Mouse (Mus musculus) kidney, adult 8-10 months (tissue): ENCODE results near the gene Rere.

Experiments
- DNase-seq, 2 experiments: peaks; one replicate each; pipeline ENCODE4 v3.0.0; 2022

Rere gene

DNA sequence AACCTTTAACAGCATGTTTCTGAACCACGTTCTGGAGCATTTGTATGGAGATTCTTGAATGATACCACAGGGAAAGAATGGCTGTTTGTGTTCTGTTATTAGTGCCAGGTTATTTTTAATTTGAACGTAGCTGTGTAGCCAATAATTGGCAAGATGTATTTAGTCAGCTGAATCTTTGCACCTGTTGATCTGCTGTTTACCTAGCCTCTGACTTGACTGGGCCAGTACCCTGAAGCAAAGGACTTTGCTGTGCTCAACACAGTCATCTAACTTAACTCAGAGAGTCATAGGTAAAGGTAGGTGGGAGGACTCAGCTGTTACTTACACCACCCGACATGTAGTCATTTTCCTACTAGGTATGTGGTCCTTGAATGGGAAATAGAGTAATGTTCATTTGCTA is 278.1 kb downstream of the Rere start:
- DNase-seq: no peak

DNA sequence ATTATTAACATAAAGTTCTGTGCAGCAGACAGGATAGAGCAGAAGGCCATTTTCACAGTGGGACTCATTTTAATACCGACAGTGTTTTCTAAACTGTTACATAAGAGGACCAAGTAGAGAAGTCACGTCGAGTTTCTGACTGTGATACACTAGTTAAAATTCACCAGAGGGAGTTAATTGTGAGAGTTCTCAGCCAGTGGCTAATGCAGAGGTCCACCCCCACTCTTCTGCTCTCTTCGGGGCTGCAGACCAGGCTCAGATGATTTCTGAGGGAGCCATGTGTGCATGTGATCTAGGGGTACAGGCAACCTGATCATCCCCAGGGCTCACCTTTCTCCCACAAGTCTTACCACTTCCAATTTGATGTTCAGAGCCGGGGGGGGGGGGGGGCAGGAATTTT is 281.8 kb downstream of the Rere start:
- peak; percentile 47 to 78 for DNase-seq

DNA sequence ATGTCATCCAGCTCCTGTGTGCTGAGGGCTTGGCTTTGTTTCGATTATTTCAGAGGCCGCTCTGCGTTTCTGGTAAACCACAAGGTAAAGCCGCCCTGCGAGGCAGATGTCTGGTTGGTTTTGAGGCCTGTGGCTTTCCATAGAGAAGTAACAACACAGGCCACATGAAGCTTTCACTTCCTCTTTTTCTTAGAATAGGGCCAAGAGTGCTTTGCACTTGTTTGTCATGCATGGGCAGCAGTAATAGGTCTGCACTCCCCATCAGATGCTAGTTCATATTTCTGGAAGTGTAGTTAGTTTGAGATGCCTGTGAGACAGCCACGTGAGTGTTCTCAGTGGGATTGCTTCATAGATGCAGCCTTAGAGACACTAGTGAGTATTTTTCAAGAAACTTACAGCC is 284.7 kb downstream of the Rere start:
- no peak for DNase-seq

DNA sequence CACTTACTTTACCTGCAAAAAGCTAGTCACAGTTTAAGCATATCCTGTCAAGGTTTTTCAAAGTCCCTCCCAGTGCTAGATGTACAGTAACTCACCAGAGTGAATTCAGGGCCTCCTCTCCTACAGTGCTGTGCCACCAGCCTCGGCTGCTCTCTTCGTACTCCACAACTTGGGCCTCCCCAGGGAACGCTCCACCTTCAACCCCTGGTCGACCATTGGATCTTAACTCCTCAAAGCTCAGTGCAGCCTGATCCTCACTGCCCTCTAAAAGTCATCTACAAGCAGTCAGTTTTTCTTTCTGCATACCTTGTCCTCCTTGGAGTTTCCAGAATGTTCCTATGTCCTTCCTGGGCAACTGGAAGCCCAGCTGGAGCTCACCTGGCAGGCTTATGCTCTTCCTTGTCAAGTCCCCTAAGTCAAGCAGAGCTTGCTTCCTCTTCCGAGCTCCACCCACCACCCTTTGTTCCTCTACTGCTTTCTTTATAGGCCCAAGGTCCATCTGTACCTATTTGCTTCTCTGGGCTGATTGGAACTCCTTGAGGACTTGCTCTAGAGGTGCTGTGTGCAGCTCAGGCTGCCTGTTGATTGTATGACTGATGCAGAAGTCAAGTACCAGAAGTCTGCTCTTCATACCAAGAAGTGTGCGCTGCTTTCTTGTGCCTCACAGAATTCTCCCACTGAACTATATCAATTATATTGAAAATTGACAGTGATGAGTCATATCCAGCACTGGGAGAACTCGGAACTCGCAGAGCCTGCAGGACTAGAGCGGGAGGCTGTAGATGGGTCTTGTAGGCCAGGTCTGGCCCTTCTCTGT is 287.1 kb downstream of the Rere start:
- peak; percentile 70 to 76 for DNase-seq

DNA sequence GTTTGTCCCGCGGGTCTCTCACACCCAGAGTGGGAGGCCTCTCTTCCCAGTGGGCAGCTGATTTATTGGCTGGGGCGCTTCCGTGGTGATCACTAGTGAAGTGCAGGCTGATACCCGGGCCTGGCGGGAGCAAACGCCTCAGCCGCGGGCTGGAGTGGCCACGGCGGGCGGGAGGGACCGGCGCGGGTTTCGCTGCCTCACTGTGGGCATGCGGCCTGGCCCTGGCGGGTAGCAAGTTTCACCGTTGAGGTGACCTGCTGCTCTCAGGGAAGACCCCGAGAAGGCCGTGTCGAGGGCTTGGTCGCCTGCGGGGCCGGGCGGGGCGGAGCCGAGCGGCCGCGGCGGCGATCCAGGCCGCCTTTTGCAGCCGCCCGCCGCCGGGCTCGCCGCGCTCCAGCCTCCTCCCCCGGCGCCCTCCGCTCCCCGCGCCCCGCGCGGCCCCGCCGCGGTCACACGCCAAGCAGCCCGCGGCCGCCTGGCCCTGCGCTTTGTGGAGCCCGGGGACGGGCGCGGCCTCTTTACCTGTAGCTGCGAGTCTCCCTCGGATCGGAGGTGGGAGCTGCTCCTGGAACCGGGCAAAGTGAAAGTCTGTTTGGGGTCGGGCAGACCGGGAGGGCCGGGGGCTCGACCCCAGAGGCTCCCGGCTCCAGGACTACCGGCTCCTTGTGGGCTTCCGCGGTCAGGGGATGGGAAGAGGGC is 287.8 kb downstream of the Rere start:
- peak; percentile 61 to 69 for DNase-seq

DNA sequence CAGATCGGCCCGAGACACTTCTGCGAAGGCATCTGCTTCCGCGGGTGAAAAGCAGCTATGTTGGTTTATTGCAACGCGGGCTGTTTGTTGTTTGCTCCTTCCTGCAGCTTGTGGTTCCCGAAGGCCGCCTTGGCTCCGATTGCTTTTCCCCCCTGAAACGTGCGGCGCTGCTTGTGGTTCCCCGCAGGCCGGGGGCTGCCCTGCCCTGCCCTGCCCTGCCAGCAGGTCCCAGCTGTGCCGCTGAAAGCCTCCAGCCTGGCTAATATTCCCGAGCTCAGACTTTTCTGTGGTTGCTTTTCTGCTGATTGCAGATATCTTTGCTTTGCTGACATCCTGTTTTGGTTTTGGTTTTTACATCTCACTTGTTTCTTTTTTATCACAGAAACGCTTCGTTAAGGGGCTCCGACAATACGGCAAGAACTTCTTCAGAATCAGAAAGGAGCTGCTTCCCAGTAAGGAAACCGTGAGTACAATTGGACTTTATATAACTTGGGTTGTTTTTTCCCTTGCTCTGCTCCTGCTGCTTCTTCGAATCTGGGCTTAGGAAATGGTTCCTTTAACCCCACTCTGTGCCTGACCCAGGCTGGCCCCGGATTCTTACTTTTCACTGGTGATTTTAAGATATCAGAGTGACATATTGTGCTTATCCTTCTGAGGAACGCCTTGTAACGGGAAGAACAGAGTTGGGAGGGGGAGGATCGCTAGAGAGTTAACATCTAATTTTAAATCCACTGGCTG is 288.6 kb downstream of the Rere start:
- peak in 1 of 2 experiments; percentile 41 for DNase-seq

DNA sequence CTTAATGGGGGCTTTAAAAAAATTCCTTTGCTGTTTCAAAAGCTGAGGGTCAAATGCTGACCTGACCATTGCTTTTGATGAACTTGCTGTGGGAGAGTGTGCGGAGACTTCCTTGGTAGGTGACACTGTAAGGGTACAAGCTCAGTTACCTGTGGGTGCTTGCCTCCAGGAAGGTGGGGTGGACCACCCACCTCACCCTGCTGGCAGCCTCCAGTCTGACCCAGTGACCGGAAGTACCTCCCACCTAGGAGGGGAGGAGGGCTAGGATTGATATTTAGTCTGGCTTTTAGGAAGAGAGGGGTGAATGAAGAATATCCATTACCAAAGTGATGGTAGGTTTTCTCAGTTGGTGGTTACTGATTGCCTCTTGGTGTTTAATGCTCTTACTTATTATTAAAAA is 289.3 kb downstream of the Rere start:
- peak in 1 of 2 experiments; percentile 38 for DNase-seq

DNA sequence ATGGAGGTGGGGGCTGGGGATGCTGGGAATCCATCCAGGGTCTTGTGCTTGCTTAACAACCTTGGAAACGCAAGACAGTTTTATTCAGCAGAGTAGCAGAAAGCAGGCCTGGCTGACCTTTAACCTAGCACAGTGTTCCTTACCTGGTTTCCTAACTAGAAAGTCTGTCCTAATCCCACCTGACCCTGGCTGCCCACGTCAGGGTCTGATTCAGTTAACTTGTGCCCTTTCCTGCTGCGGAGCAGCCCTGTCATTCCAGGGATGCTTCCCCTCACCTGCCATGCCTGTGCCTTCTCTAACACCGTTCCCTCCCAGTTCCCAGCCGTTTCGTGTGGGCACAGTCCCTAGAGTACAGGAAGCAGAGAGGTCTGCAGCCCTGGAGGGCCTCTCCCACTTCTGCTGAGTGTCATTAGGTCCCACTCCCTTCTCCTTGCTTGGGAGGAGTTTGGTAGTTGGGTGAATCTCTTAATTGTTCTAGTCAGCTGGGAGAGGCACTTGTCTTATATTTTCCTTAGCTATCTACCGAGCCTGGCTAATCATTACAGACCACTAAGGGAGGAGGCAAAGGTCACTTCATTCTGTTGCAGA is 290.8 kb downstream of the Rere start:
- DNase-seq: peak; percentile 64 to 76

DNA sequence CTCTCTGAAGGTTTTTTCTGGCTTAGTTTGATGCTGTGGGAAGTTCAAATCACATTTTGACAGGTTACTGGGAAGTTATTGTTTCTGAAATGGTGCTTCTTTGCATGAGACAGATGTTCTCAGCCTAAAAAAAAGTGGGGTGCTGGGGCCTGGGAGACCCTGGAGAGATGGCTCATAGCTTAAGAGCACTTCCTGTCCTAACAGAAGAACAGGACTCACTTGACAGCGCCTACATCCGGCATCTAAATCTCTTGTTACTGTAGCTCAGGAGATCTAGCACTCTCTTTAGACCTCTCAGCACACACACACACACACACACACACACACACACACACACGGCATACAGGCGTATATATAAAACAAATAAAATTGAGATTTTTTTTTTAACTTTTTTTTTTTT is 291.5 kb downstream of the Rere start:
- no peak for DNase-seq

DNA sequence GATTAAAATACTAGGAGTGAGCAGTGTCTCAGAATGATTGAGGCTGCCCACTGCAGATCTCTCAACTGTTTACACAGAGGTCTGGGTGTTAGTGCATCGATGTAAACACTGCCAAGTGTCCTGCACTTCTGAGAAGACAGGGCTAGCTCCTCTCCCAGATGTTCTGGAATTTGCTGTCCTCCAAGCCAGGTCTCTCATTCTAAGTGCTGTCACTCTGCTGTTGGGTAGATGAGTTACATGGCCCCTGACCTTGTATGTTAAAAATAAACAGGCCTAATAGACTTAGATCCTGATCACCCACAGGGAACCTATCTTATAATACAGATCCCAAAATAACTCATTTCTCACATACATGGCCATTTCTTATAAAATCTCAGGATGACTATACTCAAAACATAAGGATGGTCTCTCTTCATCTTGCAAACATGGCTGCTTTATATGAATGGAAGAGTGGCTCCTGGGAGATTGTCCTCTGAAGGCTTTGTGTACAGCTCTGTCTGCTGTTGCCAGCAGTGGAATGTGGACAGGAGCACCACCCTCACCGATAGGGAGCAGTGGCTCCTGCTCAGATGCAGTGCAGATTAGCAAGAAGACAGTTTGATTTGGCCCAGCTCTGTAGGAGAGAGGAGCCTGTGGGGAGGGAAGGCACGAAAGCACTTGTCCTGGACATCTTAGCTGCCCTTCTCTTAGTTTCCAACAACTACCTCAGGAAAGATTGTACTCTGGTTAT is 294.1 kb downstream of the Rere start:
- peak; percentile 74 to 82 for DNase-seq

DNA sequence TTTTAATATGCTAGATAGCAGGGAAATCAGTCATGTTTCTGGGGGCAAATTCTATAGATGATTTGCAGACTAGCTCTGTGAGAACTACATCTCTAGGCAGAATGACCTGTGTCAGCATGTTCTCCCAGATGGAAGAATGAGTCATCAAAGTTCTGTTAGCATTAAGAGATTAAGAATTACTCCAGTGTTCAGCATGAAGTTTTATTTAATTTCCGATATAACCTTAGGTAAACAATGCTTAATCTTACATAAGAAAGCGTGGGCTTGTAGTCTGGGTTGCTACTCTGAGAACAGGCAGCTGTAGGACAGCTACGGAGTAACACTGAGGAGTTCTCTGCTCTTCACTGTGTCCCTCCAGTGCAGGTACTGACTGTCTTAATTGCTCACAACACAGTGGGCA is 294.9 kb downstream of the Rere start:
- no peak for DNase-seq

DNA sequence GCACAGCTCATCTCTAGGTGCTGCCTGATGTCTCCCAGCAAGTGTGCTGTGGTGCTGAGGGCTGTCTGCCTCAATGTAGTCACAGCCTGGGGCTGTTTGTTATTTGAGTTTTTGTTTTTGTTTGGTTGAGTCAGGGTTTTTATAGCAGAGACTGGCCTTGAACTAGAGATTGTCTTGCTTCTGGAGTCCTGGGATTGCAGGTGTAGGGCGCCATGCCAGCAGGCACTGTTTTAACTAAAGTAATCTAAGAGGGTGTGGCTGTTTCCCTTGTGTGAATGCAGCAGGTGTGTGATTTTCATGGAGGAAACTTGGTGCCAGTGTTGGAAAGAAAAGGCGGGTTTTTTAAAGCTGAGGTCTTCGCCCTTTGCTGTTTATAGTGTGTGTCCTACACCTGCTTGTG is 296.6 kb downstream of the Rere start:
- DNase-seq: no peak

DNA sequence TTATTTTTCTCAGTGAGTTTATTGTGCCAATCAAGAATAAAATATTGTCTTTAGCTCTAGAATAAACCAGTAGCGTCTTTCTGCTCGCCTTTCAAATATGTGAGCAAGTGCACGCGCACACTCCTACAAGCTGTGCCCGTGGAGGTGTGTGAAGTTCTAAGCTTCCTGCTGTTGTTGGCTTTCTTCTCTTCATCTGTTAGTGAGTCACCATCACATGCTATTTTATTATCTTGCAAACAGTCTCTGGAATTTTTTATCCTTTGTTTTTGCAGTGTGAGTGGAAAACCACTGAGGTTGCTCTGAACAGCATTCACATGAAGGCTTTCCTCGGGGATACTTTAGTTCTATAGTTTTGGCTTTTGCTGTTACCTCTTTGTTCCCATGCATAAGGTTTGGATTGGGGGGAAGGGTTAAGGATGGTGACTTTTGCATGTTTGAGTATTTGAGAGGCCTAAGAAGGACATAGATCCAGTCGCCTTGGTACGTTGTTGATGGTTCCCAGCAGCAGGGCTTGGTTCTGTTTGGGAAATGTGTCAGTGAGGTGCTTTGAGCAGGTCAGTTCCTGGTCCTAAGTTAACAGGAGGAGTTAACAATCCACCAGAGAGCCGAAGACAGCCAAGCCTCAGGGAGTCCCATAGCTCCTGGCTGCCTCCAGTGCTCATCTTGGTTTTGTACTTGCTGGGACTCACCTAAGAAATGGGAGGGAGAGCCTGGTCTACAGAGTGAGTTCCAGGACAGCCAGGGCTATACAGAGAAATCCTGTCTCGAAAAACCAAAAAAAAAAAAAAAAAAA is 300.7 kb downstream of the Rere start:
- DNase-seq: peak; percentile 63

DNA sequence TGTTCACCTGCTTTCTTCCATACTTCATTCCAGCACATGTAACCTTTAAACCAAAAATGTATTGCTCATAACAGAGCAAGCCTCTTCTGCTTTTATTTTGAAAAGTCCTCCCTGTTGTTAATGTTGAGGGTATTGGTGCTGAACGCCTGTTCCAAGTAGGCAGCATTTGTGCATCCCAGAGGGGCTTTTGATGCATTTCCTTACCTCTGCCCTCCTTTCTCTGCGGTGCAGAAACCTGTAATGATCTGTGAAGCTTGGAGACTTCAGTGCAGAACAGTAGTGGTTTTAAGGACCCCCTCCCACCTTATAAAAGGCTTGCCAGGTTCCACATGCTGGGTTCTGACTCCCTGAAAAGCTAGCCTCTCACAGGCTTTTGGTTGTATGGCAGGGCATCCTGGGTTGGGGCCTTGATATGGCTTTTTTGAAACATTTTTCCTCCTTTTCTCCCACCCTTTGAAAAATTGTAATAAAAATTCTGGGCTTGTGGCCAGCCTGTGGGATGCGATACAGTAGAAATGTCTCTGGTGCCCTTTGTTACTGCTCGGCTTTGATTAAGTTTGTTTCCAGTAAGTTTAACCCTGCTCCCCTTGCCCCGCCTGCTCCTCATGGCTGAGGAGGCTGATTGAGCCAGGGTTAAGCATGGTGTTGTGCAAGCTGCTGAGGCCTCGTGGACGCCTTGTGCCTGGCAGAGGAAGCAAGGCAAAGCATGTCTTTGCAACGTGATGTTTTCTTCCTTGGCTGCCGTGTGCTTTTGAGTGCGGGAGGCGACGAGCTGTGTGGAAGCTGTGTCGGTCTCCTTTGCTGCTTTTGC is 301.7 kb downstream of the Rere start:
- peak; percentile 88 to 94 for DNase-seq

DNA sequence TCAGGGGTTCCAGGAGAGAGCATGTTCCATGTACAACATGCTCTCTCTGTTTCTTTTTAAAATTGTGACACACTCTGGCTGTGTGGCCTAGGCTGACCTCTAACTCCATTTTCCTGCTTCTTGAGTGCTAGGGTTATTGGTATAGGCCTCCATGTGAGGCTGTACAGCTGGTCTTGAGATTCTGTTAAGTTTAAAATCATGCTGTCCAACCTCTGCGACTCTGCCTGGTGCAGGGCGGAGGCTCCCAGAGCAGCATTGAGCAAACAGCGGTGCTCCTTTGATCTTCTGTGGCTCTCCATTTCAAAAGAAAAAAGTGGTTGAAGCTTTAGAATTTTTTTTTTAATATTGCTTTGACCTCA is 302.3 kb downstream of the Rere start:
- no peak for DNase-seq

DNA sequence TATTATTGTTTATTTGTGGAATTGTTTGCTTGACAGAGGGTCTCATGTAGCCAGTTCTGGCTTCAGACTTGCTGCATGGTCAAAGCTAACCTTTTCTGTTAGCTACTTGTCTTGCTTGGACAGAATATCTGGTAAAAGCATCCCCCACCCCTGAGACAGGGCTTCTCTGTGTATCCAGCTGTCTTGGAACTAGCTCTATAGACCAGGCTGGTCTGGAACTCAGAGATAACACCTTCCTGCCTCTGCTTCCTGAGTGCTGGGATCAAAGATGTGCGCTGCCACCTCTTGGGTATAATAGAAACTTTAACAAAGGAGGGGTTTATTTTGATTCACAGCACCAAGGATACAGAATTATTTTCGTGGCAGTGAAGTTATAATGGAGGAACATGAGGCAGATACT is 304.4 kb downstream of the Rere start:
- no peak for DNase-seq

DNA sequence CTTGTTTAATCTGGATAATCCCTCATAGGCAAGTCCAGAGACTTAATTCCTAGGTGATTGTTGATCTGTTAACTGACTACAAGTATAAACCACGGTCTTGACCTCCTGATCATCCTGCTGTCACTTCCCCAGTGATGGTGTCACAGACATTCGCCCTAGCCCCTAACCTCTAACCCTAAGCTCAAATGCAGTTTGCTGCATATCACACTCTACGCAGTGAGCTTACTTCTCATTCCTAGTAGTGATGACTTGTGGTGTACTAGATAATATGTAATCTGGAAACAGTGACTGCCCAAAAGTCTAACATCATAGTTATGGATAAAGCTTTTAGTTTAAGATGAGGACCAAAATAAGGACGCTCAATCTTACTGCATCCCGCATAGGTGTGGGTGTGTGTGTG is 304.8 kb downstream of the Rere start:
- DNase-seq: no peak

DNA sequence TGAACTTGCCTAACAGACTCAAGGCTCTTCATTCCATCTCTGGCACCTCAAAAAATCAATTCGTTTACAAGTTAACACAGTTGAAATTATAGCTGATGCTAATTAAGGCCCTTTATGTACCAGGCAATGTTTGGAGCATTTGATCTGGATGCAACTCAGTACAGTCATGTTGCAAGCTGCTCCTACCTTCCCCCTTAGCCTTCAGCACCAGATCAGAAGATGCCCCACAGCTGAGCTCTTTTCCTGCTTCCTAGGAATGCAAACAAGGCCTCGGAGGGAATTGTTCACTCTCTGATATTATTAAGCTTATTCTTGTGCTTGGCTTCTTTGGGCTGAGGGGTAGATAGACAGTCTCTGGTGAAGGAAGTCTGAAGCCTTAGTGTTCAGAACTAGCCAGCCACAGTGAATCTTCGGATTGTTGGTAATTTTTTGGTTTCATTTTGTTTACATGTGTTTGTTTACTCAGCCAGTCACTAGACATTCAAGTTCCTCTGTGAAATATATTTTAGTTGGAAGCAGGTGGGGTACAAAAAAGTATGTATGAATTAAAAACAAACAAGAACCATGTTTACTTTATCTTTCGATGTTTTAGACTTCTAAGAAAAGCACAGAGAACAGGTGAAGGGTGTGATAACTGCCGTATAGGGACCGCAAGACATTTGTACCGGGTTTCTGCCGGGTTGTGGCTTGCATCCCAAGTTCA is 306.3 kb downstream of the Rere start:
- DNase-seq: no peak

DNA sequence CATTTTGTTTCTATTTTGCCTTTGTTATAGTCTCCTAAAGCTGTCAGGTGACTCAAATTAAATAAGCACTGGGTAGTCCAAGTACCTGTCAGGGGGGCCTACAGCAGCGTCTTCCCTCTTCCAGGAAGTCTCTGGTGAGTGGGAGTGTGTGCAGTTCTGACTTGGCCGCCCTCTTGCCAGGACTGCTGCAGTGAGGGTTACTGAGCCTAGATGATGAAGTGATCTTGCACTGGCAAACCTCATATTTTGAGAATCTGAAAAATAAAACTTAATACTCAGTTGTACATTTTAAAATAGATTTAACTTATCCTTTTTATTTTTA is 306.8 kb downstream of the Rere start:
- DNase-seq: no peak

DNA sequence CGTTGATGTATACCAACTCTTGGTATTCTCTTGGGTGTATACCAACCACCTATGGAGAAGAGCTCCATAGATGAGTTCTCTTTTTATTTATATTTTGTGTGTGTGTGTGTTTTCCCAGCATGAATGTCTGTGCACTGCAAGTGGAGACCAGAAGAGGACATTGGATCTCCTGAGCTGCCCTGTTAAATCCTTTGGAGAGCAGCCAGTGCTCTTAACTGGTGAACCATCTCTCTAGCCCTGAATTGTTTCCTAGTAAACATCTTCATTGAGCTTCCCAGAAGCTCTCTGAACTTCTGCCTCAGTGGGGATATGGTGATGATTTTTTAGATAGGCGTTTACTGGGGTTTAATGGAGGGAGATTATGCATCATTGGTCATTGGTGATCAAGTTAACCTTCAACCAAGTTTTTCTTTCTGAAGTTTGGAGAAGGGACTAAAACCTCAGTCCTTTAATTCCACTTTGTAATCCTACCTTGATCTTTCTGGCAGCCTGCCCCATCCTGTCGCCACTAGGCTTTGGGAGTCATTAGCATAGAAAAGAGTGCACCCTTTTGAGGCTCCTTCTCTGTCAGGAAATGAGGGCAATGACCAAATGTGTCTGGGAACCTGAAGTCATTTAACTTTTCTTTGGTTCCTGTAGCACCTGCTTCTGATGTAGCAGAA is 309.3 kb downstream of the Rere start:
- DNase-seq: peak; percentile 57 to 75
